Mouse (Mus musculus) CH12.LX (cell line): ENCODE measurements around the gene Tysnd1. TPM values are rescaled to one million over a fixed set of nuclear protein-coding genes. Genes with fewer than 3 reads are reported as not detected.

ENCODE experiments used
- DNase-seq: peaks from one replicate; pipeline ENCODE4 v3.0.0-alpha.2; 2013; ENCODE audit errors: extremely low read depth
- H3K27ac ChIP-seq: 2 replicates; pipeline ENCODE4 v1.5.1; 2012; ENCODE audit warnings: low read depth, mild to moderate bottlenecking, control low read depth, moderate library complexity; ENCODE audit not compliant: insufficient read depth
- H3K27me3 ChIP-seq: replicated peaks from 2 replicates; pipeline ENCODE3; 2012; ENCODE audit warnings: inconsistent platforms
- H3K36me3 ChIP-seq, 2 experiments: replicated peaks in 1 of 2; 2 replicates each; pipeline versions ENCODE3 to v1.6.1; 2012; ENCODE audit warnings: inconsistent platforms in 1 of 2, low read length in 1 of 2, mild to moderate bottlenecking in 1 of 2, mixed read lengths in 1 of 2, moderate library complexity in 1 of 2; ENCODE audit not compliant: control insufficient read depth in 1 of 2, insufficient read depth in 1 of 2
- H3K4me1 ChIP-seq, 2 experiments: 2 replicates each; pipeline ENCODE4 v1.6.1; 2012; ENCODE audit warnings: inconsistent platforms in 1 of 2, moderate library complexity in 1 of 2; ENCODE audit not compliant: insufficient read depth in 2 of 2, control insufficient read depth in 1 of 2
- H3K4me2 ChIP-seq: 2 replicates; pipeline ENCODE4 v1.6.1; 2012; ENCODE audit warnings: low read depth, mild to moderate bottlenecking, control low read depth; ENCODE audit not compliant: poor library complexity, insufficient read depth, severe bottlenecking
- H3K4me3 ChIP-seq, 3 experiments: fragments of 150-350 bp in 1 of 3; sonication (generic) in 1 of 3; replicated peaks in 1 of 3; 2 replicates each; pipeline versions ENCODE3 to v1.5.1; 2011 to 2012; ENCODE audit warnings: low read depth in 2 of 3, low read length in 2 of 3, mild to moderate bottlenecking in 2 of 3, moderate library complexity in 2 of 3, control low read depth in 1 of 3, improper control_type of control experiment in 1 of 3, inconsistent platforms in 1 of 3, mixed read lengths in 1 of 3; ENCODE audit not compliant: poor library complexity in 1 of 3
- H3K79me2 ChIP-seq: replicated peaks from 2 replicates; pipeline ENCODE4 v1.6.1; 2012; ENCODE audit warnings: mild to moderate bottlenecking, moderate library complexity; ENCODE audit not compliant: control insufficient read depth, poor library complexity, insufficient read depth, severe bottlenecking; ENCODE audit errors: extremely low read depth
- H3K9ac ChIP-seq: 2 replicates; pipeline ENCODE4 v1.6.1; 2012; ENCODE audit warnings: low read depth, mild to moderate bottlenecking, control low read depth, moderate library complexity; ENCODE audit not compliant: insufficient read depth
- H3K9me3 ChIP-seq: replicated peaks from 2 replicates; pipeline ENCODE3; 2012; ENCODE audit warnings: low read length, inconsistent platforms, mixed read lengths
- CHD2 ChIP-seq: IDR thresholded peaks from 2 replicates; pipeline ENCODE4 v1.6.1; 2011; ENCODE audit warnings: low read length, improper control_type of control experiment
- CTCF ChIP-seq, 2 experiments: IDR thresholded peaks in 1 of 2; conservative IDR thresholded peaks in 1 of 2; 2 replicates each; pipeline ENCODE4 v1.5.1; 2011 to 2012; ENCODE audit warnings: low read depth in 2 of 2, low read length in 2 of 2, improper control_type of control experiment in 1 of 2, inconsistent platforms in 1 of 2, mild to moderate bottlenecking in 1 of 2, moderate library complexity in 1 of 2
- E2F4 ChIP-seq: IDR thresholded peaks from 2 replicates; pipeline ENCODE4 v1.6.1; 2011; ENCODE audit warnings: low read depth, low read length, improper control_type of control experiment; ENCODE audit not compliant: insufficient replicate concordance
- ETS1 ChIP-seq: conservative IDR thresholded peaks from 2 replicates; pipeline ENCODE4 v1.6.1; 2012; ENCODE audit warnings: low read depth, mild to moderate bottlenecking, inconsistent platforms, low read length, improper control_type of control experiment, moderate library complexity
- GABPA ChIP-seq: IDR thresholded peaks from 2 replicates; pipeline ENCODE4 v1.6.1; 2012; ENCODE audit warnings: low read depth, low read length, improper control_type of control experiment, inconsistent platforms; ENCODE audit not compliant: insufficient replicate concordance
- HCFC1 ChIP-seq: IDR thresholded peaks from 2 replicates; pipeline ENCODE4 v1.6.1; 2012; ENCODE audit warnings: low read depth, mild to moderate bottlenecking, inconsistent platforms, low read length, improper control_type of control experiment
- JUN ChIP-seq: IDR thresholded peaks from 2 replicates; pipeline ENCODE4 v1.6.1; 2011; ENCODE audit warnings: low read depth, mild to moderate bottlenecking, low read length, improper control_type of control experiment, moderate library complexity; ENCODE audit not compliant: insufficient read depth
- KAT2A ChIP-seq: IDR thresholded peaks from 2 replicates; pipeline ENCODE4 v1.6.1; 2012; ENCODE audit warnings: low read length, improper control_type of control experiment, inconsistent platforms; ENCODE audit not compliant: insufficient replicate concordance
- MAFK ChIP-seq: IDR thresholded peaks from 2 replicates; pipeline ENCODE4 v1.6.1; 2011; ENCODE audit warnings: low read length, improper control_type of control experiment; ENCODE audit not compliant: insufficient replicate concordance
- MYC ChIP-seq: IDR thresholded peaks from 2 replicates; pipeline ENCODE4 v1.6.1; 2011; ENCODE audit warnings: low read depth, mild to moderate bottlenecking, improper control_type of control experiment, low read length
- NRF1 ChIP-seq: IDR thresholded peaks from 2 replicates; pipeline ENCODE4 v1.6.1; 2014; ENCODE audit warnings: low read depth, mild to moderate bottlenecking, inconsistent platforms, low read length, improper control_type of control experiment, moderate library complexity
- POLR2AphosphoS2 ChIP-seq: IDR thresholded peaks from 2 replicates; pipeline ENCODE4 v1.6.1; 2011; ENCODE audit warnings: low read depth, low read length, improper control_type of control experiment
- RAD21 ChIP-seq: IDR thresholded peaks from 2 replicates; pipeline ENCODE4 v1.6.1; 2011; ENCODE audit warnings: low read depth, mild to moderate bottlenecking, low read length, improper control_type of control experiment, moderate library complexity
- RCOR1 ChIP-seq: conservative IDR thresholded peaks from 2 replicates; pipeline ENCODE4 v1.6.1; 2012; ENCODE audit warnings: low read depth, mild to moderate bottlenecking, inconsistent platforms, low read length, improper control_type of control experiment
- SIN3A ChIP-seq: IDR thresholded peaks from 2 replicates; pipeline ENCODE4 v1.6.1; 2012; ENCODE audit warnings: low read length, improper control_type of control experiment, inconsistent platforms
- UBTF ChIP-seq: IDR thresholded peaks from 2 replicates; pipeline ENCODE4 v1.6.1; 2012; ENCODE audit warnings: low read depth, mild to moderate bottlenecking, inconsistent platforms, low read length, improper control_type of control experiment, moderate library complexity
- ZNF384 ChIP-seq: IDR thresholded peaks from 2 replicates; pipeline ENCODE4 v1.6.1; 2012; ENCODE audit warnings: low read depth, low read length, improper control_type of control experiment, inconsistent platforms
- dilution Hi-C: fragments of 300-500 bp; cut with MboI; formaldehyde crosslinking; loops from 2 replicates; pipeline ENCODE4 v1.14.3; 2020; ENCODE audit warnings: low sequenced_read_pairs; ENCODE audit not compliant: extremely low pct_unique_long_range_greater_than_20kb, extremely low pct_ligation_motif_present
- in situ Hi-C: fragments of 300-500 bp; cut with MboI; formaldehyde crosslinking; loops from 3 replicates; pipeline ENCODE4 v1.14.3; 2019; ENCODE audit warnings: low sequenced_read_pairs, low pct_ligation_motif_present, low pct_unique_long_range_greater_than_20kb, mixed read lengths
- polyA plus RNA-seq: library from polyadenylated mRNA; unstranded; fragments of >175 nt; gene quantifications from 2 replicates; pipeline ENCODE4 v1.2.1, GENCODE M21; 2012; ENCODE audit warnings: low read depth; ENCODE audit not compliant: insufficient read length
- total RNA-seq, 2 experiments: library from RNA; depleted of rRNA; stranded (reverse); fragments of 300-350 nt in 1 of 2; fragments of >200 nt in 1 of 2; gene quantifications; 2 replicates each; pipeline ENCODE4 v1.2.3; 2012 to 2014

Tysnd1 gene
- total and polyA plus RNA-seq, 3 experiments = 23.2 to 45.1 (median 38.9) TPM

- in situ Hi-C loops = no loop called here
- H3K27me3 ChIP-seq = peaks cover 5% of the 10 kb centered on the region
- H3K27ac ChIP-seq = no peak overlapping the region
- no peak overlapping the region for H3K9ac ChIP-seq
- dilution Hi-C loops = no loop called here
- no peak overlapping the region for H3K4me3 ChIP-seq
- H3K79me2 ChIP-seq = no peaks in the 10 kb centered on the region
- TF ChIP-seq CHD2 (no peak), HCFC1 (no peak), ZNF384 (no peak), SIN3A (no peak), NRF1 (no peak), RAD21 (no peak)
- TF ChIP-seq, all 38 proteins: peak for 0
- DNase-seq = peak; percentile 42
- H3K4me1 ChIP-seq = peaks cover 0 to 18% of the 10 kb centered on the region in 2 experiments; a peak in 2 of 4 replicates
- no peaks in the 10 kb centered on the region for H3K9me3 ChIP-seq
- no peak overlapping the region for H3K4me2 ChIP-seq
- H3K36me3 ChIP-seq = peaks cover 17 to 32% of the 10 kb centered on the region in 2 experiments
Measured at GRCm38 (mm10) chr10:61706412-61707375, 11.4 kb downstream of the Tysnd1 start.

DNA sequence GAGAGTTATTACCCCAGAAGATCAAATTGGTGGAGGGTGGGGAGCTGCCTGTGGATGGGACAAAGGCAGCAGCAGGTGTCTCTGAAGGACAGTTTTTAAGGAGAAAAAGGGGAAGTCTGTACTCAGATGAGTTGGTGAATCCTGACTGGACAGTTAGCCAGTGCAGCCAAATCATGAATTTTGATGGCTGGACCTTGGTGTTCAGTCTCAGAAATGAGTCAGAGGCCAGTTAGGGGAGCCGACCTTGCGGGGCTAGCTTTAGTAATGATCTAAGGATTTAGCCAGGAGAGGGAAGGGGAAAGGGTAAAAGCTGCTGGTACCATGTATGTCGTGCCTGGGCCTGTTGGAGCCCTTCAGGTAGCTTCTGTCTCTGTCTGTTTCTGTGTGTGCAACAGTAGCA is 18.3 kb downstream of the Tysnd1 start:
- no peak for TF ChIP-seq UBTF
- no peak for TF ChIP-seq JUN
- no peak for TF ChIP-seq KAT2A
- no peak overlapping the region for H3K9ac ChIP-seq
- no peak overlapping the region for H3K27ac ChIP-seq
- no peaks in the 10 kb centered on the region for H3K36me3 ChIP-seq
- H3K4me2 ChIP-seq = no peak overlapping the region
- peaks cover 16% of the 10 kb centered on the region for H3K27me3 ChIP-seq
- H3K4me1 ChIP-seq = peaks cover 7 to 10% of the 10 kb centered on the region in 2 experiments
- no peaks in the 10 kb centered on the region for H3K9me3 ChIP-seq
- H3K4me3 ChIP-seq = no peak overlapping the region
- no peaks in the 10 kb centered on the region for H3K79me2 ChIP-seq
- DNase-seq = no peak
- in situ Hi-C loops = no loop called here
- dilution Hi-C loops = no loop called here

DNA sequence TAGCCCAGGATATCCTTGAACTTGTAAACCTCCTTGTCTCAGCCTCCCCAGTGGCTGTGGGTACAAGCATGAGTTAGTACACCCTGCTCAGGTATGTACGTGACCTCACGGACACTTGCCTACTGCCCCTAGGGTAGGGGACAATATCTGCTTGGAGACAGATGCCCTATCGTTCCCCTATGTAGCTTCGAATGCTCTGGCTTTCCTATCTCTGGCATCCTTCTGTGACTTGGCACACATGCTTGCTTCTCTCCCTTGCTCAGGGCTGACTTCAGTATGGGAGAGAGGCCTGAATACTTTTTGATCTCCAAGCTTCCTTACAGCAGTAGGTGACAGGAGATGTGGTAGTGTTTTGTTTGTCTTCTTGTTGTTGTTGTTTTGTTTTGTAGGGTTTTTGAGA is 18.8 kb downstream of the Tysnd1 start:
- no peaks in the 10 kb centered on the region for H3K79me2 ChIP-seq
- no peak overlapping the region for H3K9ac ChIP-seq
- in situ Hi-C loops (no loop called here), dilution Hi-C loops (no loop called here)
- H3K9me3 ChIP-seq = no peaks in the 10 kb centered on the region
- no peak for DNase-seq
- H3K4me1 ChIP-seq = peaks cover 7 to 10% of the 10 kb centered on the region in 2 experiments
- no peak overlapping the region for H3K27ac ChIP-seq
- H3K4me2 ChIP-seq = no peak overlapping the region
- H3K4me3 ChIP-seq = no peak overlapping the region
- TF ChIP-seq ETS1 = no peak
- no peak for TF ChIP-seq ZNF384
- TF ChIP-seq RCOR1 = no peak
- TF ChIP-seq POLR2AphosphoS2 = no peak
- no peak for TF ChIP-seq CTCF (conservative IDR thresholded peaks at IDR 0.05 in 1 of 2, IDR thresholded peaks at IDR 0.05 in 1 of 2; ENCODE audit: low read depth in 2 of 2, low read length in 2 of 2)
- TF ChIP-seq MYC = no peak
- no peak for TF ChIP-seq MAFK
- TF ChIP-seq CHD2 = no peak
- no peak for TF ChIP-seq GABPA
- TF ChIP-seq HCFC1 = no peak
- no peak for TF ChIP-seq E2F4
- H3K36me3 ChIP-seq = peaks cover 0 to 1% of the 10 kb centered on the region in 2 experiments
- peaks cover 16% of the 10 kb centered on the region for H3K27me3 ChIP-seq
